Comparison of ENCODE assay signal across 1 mouse cellular context in genomic region chr9:108343331-108343730, GRCm38 (mm10).
TF ChIP-seq lines count a peak whose summit lies in the region.

No protein-coding gene starts in this region.

TF ChIP-seq in MEL, 35 proteins besides CTCF, POLR2A, EP300 and RAD21:
- TF ChIP-seq MYC (IDR thresholded peaks at IDR 0.05; ENCODE audit: low read depth, low read length) (no peak), MEF2A (IDR thresholded peaks at IDR 0.05; ENCODE audit: extremely low read depth, insufficient replicate concordance, low read depth, low read length, poor library complexity, severe bottlenecking) (no peak), POLR2AphosphoS2 (IDR thresholded peaks at IDR 0.05; ENCODE audit: low read length) (peak; percentile 33; the same call in 1 of the 2 replicates), GABPA (IDR thresholded peaks at IDR 0.05; ENCODE audit: low read depth, low read length) (no peak), ZMIZ1 (IDR thresholded peaks at IDR 0.05; ENCODE audit: low read depth, low read length) (no peak; the same call in 1 of the 2 replicates), ELF1 (IDR thresholded peaks at IDR 0.05; ENCODE audit: low read depth, low read length) (no peak), CHD1 (IDR thresholded peaks at IDR 0.05; ENCODE audit: low read depth, low read length) (no peak), MXI1 (IDR thresholded peaks at IDR 0.05; ENCODE audit: low read depth, low read length) (peak; percentile 9; the same call in 1 of the 2 replicates), KAT2A (conservative IDR thresholded peaks at IDR 0.05; ENCODE audit: low read depth, low read length) (no peak), BHLHE40 (IDR thresholded peaks at IDR 0.05; ENCODE audit: borderline replicate concordance, low read depth, low read length) (no peak), POLR2AphosphoS5 (IDR thresholded peaks at IDR 0.05; ENCODE audit: borderline replicate concordance, low read depth, low read length) (no peak), MAFK (IDR thresholded peaks at IDR 0.05; ENCODE audit: borderline replicate concordance, low read depth, low read length) (no peak), MAZ (IDR thresholded peaks at IDR 0.05; ENCODE audit: low read depth, low read length) (no peak), CHD2 (IDR thresholded peaks at IDR 0.05; ENCODE audit: low read length) (no peak), TAL1 (IDR thresholded peaks at IDR 0.05; ENCODE audit: low read length) (no peak), SIN3A (IDR thresholded peaks at IDR 0.05; ENCODE audit: low read length) (no peak; the same call in 1 of the 2 replicates), GATA1 (IDR thresholded peaks at IDR 0.05; ENCODE audit: low read depth, low read length) (no peak), TCF12 (IDR thresholded peaks at IDR 0.05; ENCODE audit: low read depth, low read length) (0 out of 2 replicates have a peak, but pooled peaks have one; percentile 13), TBP (IDR thresholded peaks at IDR 0.05; ENCODE audit: low read depth, low read length) (no peak), E2F4 (IDR thresholded peaks at IDR 0.05; ENCODE audit: borderline replicate concordance, low read depth, low read length) (no peak), NRF1 (IDR thresholded peaks at IDR 0.05; ENCODE audit: insufficient read depth, low read depth, low read length, poor library complexity, severe bottlenecking) (no peak), NELFE (IDR thresholded peaks at IDR 0.05; ENCODE audit: low read depth, low read length) (no peak)
